Mouse (Mus musculus): ENCODE measurements around the gene Dhx40. TPM values are rescaled to one million over a fixed set of nuclear protein-coding genes. Genes with fewer than 3 reads are reported as not detected.

The Dhx40 gene
- polyA plus RNA-seq, 1 experiment = 4.4 TPM

GRCm38 (mm10) chr11:86839716-86840447, 32.3 kb upstream of the Dhx40 start:
- peaks cover 8% of the 10 kb centered on the region for H3K4me1 ChIP-seq (ENCODE audit: control insufficient read depth, insufficient read depth, low read length)
- no peak for TF ChIP-seq CTCF (IDR thresholded peaks at IDR 0.05; ENCODE audit: insufficient read depth, low read length)
- no peak for TF ChIP-seq POLR2A (IDR thresholded peaks at IDR 0.05; ENCODE audit: borderline replicate concordance, extremely low read depth, low read depth, low read length)
- DNase-seq = no peak
- WGBS = 26% methylated on average over 7 of the region's 7 CpGs
- no peak overlapping the region for H3K4me3 ChIP-seq (replicated peaks; ENCODE audit: extremely low read depth, low read depth, low read length)

- Histone ChIP-seq H3K4me3 (replicated peaks; ENCODE audit: extremely low read depth, low read depth, low read length) (no peak overlapping the region), H3K4me1 (ENCODE audit: control insufficient read depth, insufficient read depth, low read length) (peaks cover 8% of the 10 kb centered on the region)
- WGBS = 97% methylated on average over 1 of the region's 1 CpGs
- TF ChIP-seq POLR2A (IDR thresholded peaks at IDR 0.05; ENCODE audit: borderline replicate concordance, extremely low read depth, low read depth, low read length) = no peak
- TF ChIP-seq CTCF (IDR thresholded peaks at IDR 0.05; ENCODE audit: insufficient read depth, low read length) = no peak
- no peak for DNase-seq
Observed at GRCm38 (mm10) chr11:86838792-86839191, 31.2 kb upstream of the Dhx40 start.

GRCm38 (mm10) chr11:86836366-86836765, 28.8 kb upstream of the Dhx40 start:
- peak; percentile 86 for DNase-seq
- TF ChIP-seq CTCF (IDR thresholded peaks at IDR 0.05; ENCODE audit: insufficient read depth, low read length) (peak; percentile 94), POLR2A (IDR thresholded peaks at IDR 0.05; ENCODE audit: borderline replicate concordance, extremely low read depth, low read depth, low read length) (no peak)
- WGBS = 33% methylated on average over 2 of the region's 2 CpGs
- Histone ChIP-seq H3K4me1 (ENCODE audit: control insufficient read depth, insufficient read depth, low read length) (peaks cover 8% of the 10 kb centered on the region), H3K4me3 (replicated peaks; ENCODE audit: extremely low read depth, low read depth, low read length) (no peak overlapping the region)

GRCm38 (mm10) chr11:86834628-86835338, 27.2 kb upstream of the Dhx40 start:
- DNase-seq = no peak
- WGBS = 77% methylated on average over 8 of the region's 8 CpGs
- H3K4me1 ChIP-seq (ENCODE audit: control insufficient read depth, insufficient read depth, low read length) = peaks cover 3% of the 10 kb centered on the region; the same call in 1 of the 2 replicates
- TF ChIP-seq POLR2A (IDR thresholded peaks at IDR 0.05; ENCODE audit: borderline replicate concordance, extremely low read depth, low read depth, low read length) (no peak), CTCF (IDR thresholded peaks at IDR 0.05; ENCODE audit: insufficient read depth, low read length) (no peak)
- no peak overlapping the region for H3K4me3 ChIP-seq (replicated peaks; ENCODE audit: extremely low read depth, low read depth, low read length)

- WGBS = 82% methylated on average over 7 of the region's 7 CpGs
- Histone ChIP-seq H3K4me3 (replicated peaks; ENCODE audit: extremely low read depth, low read depth, low read length) (no peak overlapping the region), H3K4me1 (ENCODE audit: control insufficient read depth, insufficient read depth, low read length) (peaks cover 3% of the 10 kb centered on the region; the same call in 1 of the 2 replicates)
- no peak for TF ChIP-seq CTCF (IDR thresholded peaks at IDR 0.05; ENCODE audit: insufficient read depth, low read length)
- no peak for TF ChIP-seq POLR2A (IDR thresholded peaks at IDR 0.05; ENCODE audit: borderline replicate concordance, extremely low read depth, low read depth, low read length)
- no peak for DNase-seq
Observed at GRCm38 (mm10) chr11:86834050-86834449, 26.5 kb upstream of the Dhx40 start.

- WGBS = 63% methylated on average over 3 of the region's 3 CpGs
- Histone ChIP-seq H3K4me1 (ENCODE audit: control insufficient read depth, insufficient read depth, low read length) (peaks cover 3% of the 10 kb centered on the region; the same call in 1 of the 2 replicates), H3K4me3 (replicated peaks; ENCODE audit: extremely low read depth, low read depth, low read length) (no peak overlapping the region)
- no peak for DNase-seq
- TF ChIP-seq CTCF (IDR thresholded peaks at IDR 0.05; ENCODE audit: insufficient read depth, low read length) (no peak), POLR2A (IDR thresholded peaks at IDR 0.05; ENCODE audit: borderline replicate concordance, extremely low read depth, low read depth, low read length) (no peak)
Observed at GRCm38 (mm10) chr11:86833153-86833552, 25.6 kb upstream of the Dhx40 start.

- no peak overlapping the region for H3K4me3 ChIP-seq (replicated peaks; ENCODE audit: extremely low read depth, low read depth, low read length)
- TF ChIP-seq POLR2A (IDR thresholded peaks at IDR 0.05; ENCODE audit: borderline replicate concordance, extremely low read depth, low read depth, low read length) (no peak), CTCF (IDR thresholded peaks at IDR 0.05; ENCODE audit: insufficient read depth, low read length) (no peak)
- 11% methylated on average over 6 of the region's 6 CpGs for WGBS
- no peak for DNase-seq
- no peaks in the 10 kb centered on the region; the same call in 1 of the 2 replicates for H3K4me1 ChIP-seq (ENCODE audit: control insufficient read depth, insufficient read depth, low read length)
Observed at GRCm38 (mm10) chr11:86828396-86828795, 20.9 kb upstream of the Dhx40 start.

GRCm38 (mm10) chr11:86827476-86828245, 20.1 kb upstream of the Dhx40 start:
- 52% methylated on average over 2 of the region's 2 CpGs for WGBS
- DNase-seq = no peak
- TF ChIP-seq POLR2A (IDR thresholded peaks at IDR 0.05; ENCODE audit: borderline replicate concordance, extremely low read depth, low read depth, low read length) (no peak), CTCF (IDR thresholded peaks at IDR 0.05; ENCODE audit: insufficient read depth, low read length) (no peak)
- H3K4me1 ChIP-seq (ENCODE audit: control insufficient read depth, insufficient read depth, low read length) = no peaks in the 10 kb centered on the region; the same call in 1 of the 2 replicates
- no peak overlapping the region for H3K4me3 ChIP-seq (replicated peaks; ENCODE audit: extremely low read depth, low read depth, low read length)

GRCm38 (mm10) chr11:86824433-86824832, 16.9 kb upstream of the Dhx40 start:
- Histone ChIP-seq H3K4me3 (replicated peaks; ENCODE audit: extremely low read depth, low read depth, low read length) (no peak overlapping the region), H3K4me1 (ENCODE audit: control insufficient read depth, insufficient read depth, low read length) (no peaks in the 10 kb centered on the region; the same call in 1 of the 2 replicates)
- WGBS = 75% methylated on average over 7 of the region's 7 CpGs
- DNase-seq = no peak
- TF ChIP-seq POLR2A (IDR thresholded peaks at IDR 0.05; ENCODE audit: borderline replicate concordance, extremely low read depth, low read depth, low read length) = no peak
- no peak for TF ChIP-seq CTCF (IDR thresholded peaks at IDR 0.05; ENCODE audit: insufficient read depth, low read length)
